13 mouse cellular contexts compared by ENCODE assay signal in genomic region chr1:39838487-39839169, GRCm38 (mm10). TPM values are rescaled to one million over a fixed set of nuclear protein-coding genes. Genes with fewer than 3 reads are reported as not detected.
DNase-seq lines count a peak whose midpoint lies in the region; ATAC-seq lines count a peak whose summit lies in the region.
"Had no signal": no experiment of that assay in that cellular context is flagged by ENCODE, and none has a peak within 500 bp of the region (broad histone marks: within the 10 kb centered on the region; RNA-seq: fewer than 3 reads in every experiment).

No protein-coding gene starts in this region.

- peak overlapping the region; percentile 3; the same call in 1 of the 2 replicates for H3K4me2 ChIP-seq in heart, embryonic 12.5 days
- H3K4me2 ChIP-seq in forebrain, embryonic 15.5 days (replicated peaks): no peak overlapping the region
- H3K4me2 ChIP-seq: stomach, embryonic 15.5 days had no signal

- H3K4me3 ChIP-seq in heart, embryonic 12.5 days: no peak overlapping the region
- H3K4me3 ChIP-seq in forebrain, embryonic 15.5 days: no peak overlapping the region
- H3K4me3 ChIP-seq: erythroblast, embryonic 14.5 days; stomach, embryonic 15.5 days had no signal

- WGBS in heart, embryonic 12.5 days: 54% methylated on average over 12 of the region's 12 CpGs
- WGBS in forebrain, embryonic 15.5 days: 28% methylated on average over 12 of the region's 12 CpGs

- H3K27ac ChIP-seq in heart, embryonic 12.5 days (ENCODE audit: poor library complexity, severe bottlenecking): no peak overlapping the region
- peak overlapping the region; percentile 70 for H3K27ac ChIP-seq in forebrain, embryonic 15.5 days (replicated peaks)
- H3K27ac ChIP-seq: kidney, postnatal 0 days; macrophage; stomach, embryonic 15.5 days had no signal

- H3K4me1 ChIP-seq in heart, embryonic 12.5 days (replicated peaks): peaks cover 13% of the 10 kb centered on the region
- H3K4me1 ChIP-seq in forebrain, embryonic 15.5 days: peaks cover 16% of the 10 kb centered on the region

- intact Hi-C loops in heart, postnatal 14 days (cut with DNase I): no loop called here
- intact Hi-C loops in gastrocnemius, postnatal 14 days (cut with DNase I; ENCODE audit: low total_unique reads): no loop called here

- H3K9ac ChIP-seq in heart, embryonic 12.5 days: no peak overlapping the region
- H3K9ac ChIP-seq in forebrain, embryonic 15.5 days (replicated peaks): no peak overlapping the region
- H3K9ac ChIP-seq: stomach, embryonic 15.5 days had no signal

- no peak for DNase-seq in heart, postnatal 14 days
- DNase-seq in MN1 (ENCODE audit: low spot score): peak; percentile 63
- peak; percentile 26 for DNase-seq in lung, postnatal 36 days
- no peak for DNase-seq in thymus, postnatal 14 days
- DNase-seq in gastrocnemius, adult 18-20 months (ENCODE audit: low spot score): no peak
- no peak for DNase-seq in gastrocnemius, postnatal 14 days

- H3K9me3 ChIP-seq in heart, embryonic 12.5 days (replicated peaks): peaks cover 4% of the 10 kb centered on the region
- H3K9me3 ChIP-seq in forebrain, embryonic 15.5 days: no peaks in the 10 kb centered on the region
- H3K9me3 ChIP-seq: stomach, embryonic 15.5 days had no signal

- no peaks in the 10 kb centered on the region for H3K36me3 ChIP-seq in heart, embryonic 12.5 days
- no peaks in the 10 kb centered on the region for H3K36me3 ChIP-seq in forebrain, embryonic 15.5 days
- H3K36me3 ChIP-seq: stomach, embryonic 15.5 days had no signal

- no peaks in the 10 kb centered on the region for H3K27me3 ChIP-seq in heart, embryonic 12.5 days (replicated peaks)
- no peaks in the 10 kb centered on the region for H3K27me3 ChIP-seq in forebrain, embryonic 15.5 days
- H3K27me3 ChIP-seq: stomach, embryonic 15.5 days had no signal

- 0 out of 2 replicates have a peak, but pooled peaks have one; percentile 22 for ATAC-seq in heart, embryonic 12.5 days (ENCODE audit: insufficient number of reproducible peaks, low FRiP score)
- peak; percentile 92 for ATAC-seq in forebrain, embryonic 15.5 days (replicated peaks)
- ATAC-seq: activated CD4-positive, CD25-positive, alpha-beta regulatory T cell, adult 4 months had no signal

RNA-seq across cellular contexts. Expression of gene Gm3646, which starts 33.5 kb away (rescaled TPM):
- polyA plus RNA-seq in heart, embryonic 12.5 days (2016; fragmentation: Nextera tagmentation; extraction: Ambion mirVana): 0.82 and 1.8 TPM in 2 replicates
- 1 to 10 TPM; 6.4 to 7.6 TPM for total RNA-seq in heart, postnatal 14 days (2021)
- not detected in 2 replicates for polyA plus RNA-seq in forebrain, embryonic 15.5 days (2015; fragmentation: Nextera tagmentation; extraction: Ambion mirVana)
- total RNA-seq in gastrocnemius, adult 18-20 months (2021): not detected
- 1 to 10 TPM; 1.6 to 2.2 TPM for total RNA-seq in gastrocnemius, postnatal 14 days (2021)
- polyA plus RNA-seq: activated CD4-positive, CD25-positive, alpha-beta regulatory T cell, adult 4 months; erythroblast, embryonic 14.5 days; kidney, postnatal 0 days; macrophage had no signal

Comparison
In these comparisons a context has a peak if more than half of its experiments do, and no peak if none do; other contexts are left out.
1. DNase-seq: peak in MN1 (single experiment) and lung, postnatal 36 days (single experiment); none in heart, postnatal 14 days (0 of 2), thymus, postnatal 14 days (single experiment), gastrocnemius, adult 18-20 months (single experiment) and gastrocnemius, postnatal 14 days (single experiment).